Mouse (Mus musculus) CD8-positive naive resting alpha-beta T cell, adult 2 months (primary cell): ENCODE results near the gene Zfp346.
A peak's percentile ranks its signal among the peaks of the same experiment; 100 is the strongest.

Experiments used
- DNase-seq, 2 experiments: peaks; one replicate each; pipeline ENCODE4 v3.0.0; 2022; ENCODE audit warnings: low read depth in 2 of 2, low spot score in 2 of 2

Gene Zfp346

GRCm38 (mm10) chr13:55152621-55153415 lies 47.7 kb downstream of the Zfp346 start, which contains the start of gene Fgfr4:
Gene Fgfr4 (plus strand): TSS chr13:55152640.
- DNase-seq, result no peak

GRCm38 (mm10) chr13:55153951-55154350 lies 48.8 kb downstream of the Zfp346 start:
- DNase-seq, result no peak

GRCm38 (mm10) chr13:55162365-55162764 lies 57.3 kb downstream of the Zfp346 start:
- no peak for DNase-seq

GRCm38 (mm10) chr13:55163553-55163952 lies 58.4 kb downstream of the Zfp346 start:
- DNase-seq, result no peak

GRCm38 (mm10) chr13:55165831-55166339 lies 60.8 kb downstream of the Zfp346 start:
- DNase-seq, result no peak

GRCm38 (mm10) chr13:55166806-55167725 lies 62.0 kb downstream of the Zfp346 start:
- DNase-seq, result no peak

- no peak for DNase-seq
These were observed 62.7 kb downstream of the Zfp346 start for GRCm38 (mm10) chr13:55167798-55168197.

GRCm38 (mm10) chr13:55168255-55168654 lies 63.1 kb downstream of the Zfp346 start:
- no peak for DNase-seq

GRCm38 (mm10) chr13:55168958-55169369 lies 63.9 kb downstream of the Zfp346 start:
- DNase-seq, result no peak

- DNase-seq, result no peak
These were observed 66.6 kb downstream of the Zfp346 start for GRCm38 (mm10) chr13:55171517-55172335.

GRCm38 (mm10) chr13:55172336-55172770 lies 67.2 kb downstream of the Zfp346 start:
- DNase-seq, result no peak

- no peak for DNase-seq
These were observed 69.2 kb downstream of the Zfp346 start for GRCm38 (mm10) chr13:55174347-55174746.

GRCm38 (mm10) chr13:55176265-55176664 lies 71.2 kb downstream of the Zfp346 start:
- no peak for DNase-seq

GRCm38 (mm10) chr13:55177903-55178496 lies 72.9 kb downstream of the Zfp346 start:
- no peak for DNase-seq

- DNase-seq, result peak; percentile 50 to 71
These were observed 73.4 kb downstream of the Zfp346 start for GRCm38 (mm10) chr13:55178556-55178955.

- DNase-seq, result no peak
These were observed 74.5 kb downstream of the Zfp346 start for GRCm38 (mm10) chr13:55179591-55179990.

- DNase-seq, result no peak
These were observed 76.7 kb downstream of the Zfp346 start for GRCm38 (mm10) chr13:55181786-55182172.

- peak in 1 of 2 experiments; percentile 15 for DNase-seq
These were observed 77.2 kb downstream of the Zfp346 start for GRCm38 (mm10) chr13:55182173-55182894.

GRCm38 (mm10) chr13:55183382-55183781 lies 78.3 kb downstream of the Zfp346 start:
- DNase-seq, result no peak
